Mouse (Mus musculus): ENCODE measurements around the gene Cox4i2. TPM values are rescaled to one million over a fixed set of nuclear protein-coding genes. Genes with fewer than 3 reads are reported as not detected.

Cox4i2 gene
- polyA plus RNA-seq, 1 experiment from 2014 or later, result 4.6 TPM

DNA sequence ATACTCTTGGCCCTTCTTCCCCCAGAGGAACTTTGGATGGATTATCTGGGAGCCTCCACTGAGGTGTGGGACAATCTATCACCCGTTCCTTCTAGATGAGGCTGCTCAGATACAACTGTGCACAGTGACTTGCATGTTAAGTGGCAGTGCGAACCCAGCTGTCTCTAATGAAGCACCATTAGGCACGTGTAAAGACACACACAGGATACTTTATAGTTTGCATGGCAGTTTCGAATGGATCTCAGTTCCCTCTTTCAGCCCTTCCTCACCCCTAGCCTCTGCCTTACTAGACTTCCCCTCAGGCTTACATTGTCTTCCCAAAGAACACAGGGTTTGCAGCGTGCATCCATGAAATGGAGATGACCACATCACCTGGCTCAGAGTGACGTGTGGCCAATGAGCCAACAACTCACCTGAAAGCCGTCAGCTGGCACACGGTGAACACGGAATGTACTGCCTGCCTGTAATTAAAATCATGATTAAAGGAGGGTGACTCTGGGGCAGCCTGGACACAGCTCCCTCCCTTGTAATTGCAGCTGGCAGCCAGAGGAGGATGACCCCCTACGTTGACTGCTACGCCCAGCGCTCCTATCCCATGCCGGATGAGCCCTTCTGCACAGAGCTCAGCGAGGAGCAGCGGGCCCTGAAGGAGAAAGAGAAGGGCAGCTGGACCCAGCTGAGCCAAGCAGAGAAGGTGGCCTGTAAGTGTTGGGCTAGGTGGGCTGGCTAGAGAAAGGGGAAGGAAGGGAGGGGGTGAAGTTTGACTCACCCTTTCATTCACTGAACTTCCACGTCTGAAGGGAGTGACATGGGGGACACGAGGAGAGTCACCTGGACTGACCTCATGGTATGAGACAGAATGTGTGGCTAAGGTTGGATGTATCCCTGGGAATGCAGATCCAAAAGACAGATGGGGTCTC is 2.8 kb downstream of the Cox4i2 start:
- H3K27ac ChIP-seq (ENCODE audit: low read depth, low read length), result no peak overlapping the region

DNA sequence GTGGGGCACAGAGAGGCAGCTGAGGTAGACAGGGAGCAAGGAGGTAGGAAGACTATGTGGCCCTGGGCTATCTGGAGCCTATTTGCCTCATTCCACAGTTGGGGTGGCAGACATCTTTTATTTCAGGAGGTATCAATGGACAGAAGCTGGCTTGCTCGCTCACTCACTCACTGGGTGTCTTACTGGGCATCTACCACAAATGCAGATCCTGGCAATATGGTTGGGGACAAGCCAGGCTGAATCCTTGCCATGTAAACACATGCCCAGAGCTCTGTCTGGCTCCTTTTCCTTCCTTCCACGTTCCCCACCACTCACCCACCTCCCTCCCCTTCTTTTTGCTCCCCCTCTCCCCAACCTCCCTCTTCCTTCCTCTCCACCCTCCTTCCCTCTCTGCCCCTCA is 3.5 kb downstream of the Cox4i2 start:
- DNase-seq (ENCODE audit: low spot score), result no peak
- no peak overlapping the region for H3K4me2 ChIP-seq (ENCODE audit: low read depth, low read length, severe bottlenecking)
- no peak overlapping the region for H3K4me3 ChIP-seq (ENCODE audit: low read depth, low read length)
- no peaks in the 10 kb centered on the region for H3K27me3 ChIP-seq (ENCODE audit: control insufficient read depth, insufficient read depth, low read length)
- ATAC-seq (replicated peaks; ENCODE audit: low FRiP score), result no peak
- H3K9ac ChIP-seq (ENCODE audit: low read length), result no peak overlapping the region
- H3K36me3 ChIP-seq (ENCODE audit: control insufficient read depth, insufficient read depth, low read length), result no peaks in the 10 kb centered on the region
- no peaks in the 10 kb centered on the region for H3K9me3 ChIP-seq (ENCODE audit: control insufficient read depth, low read length)
- WGBS, result 52% methylated on average over 2 of the region's 2 CpGs
- H3K27ac ChIP-seq (ENCODE audit: low read depth, low read length), result no peak overlapping the region
- peaks cover 4% of the 10 kb centered on the region; the same call in 1 of the 2 replicates for H3K4me1 ChIP-seq (replicated peaks; ENCODE audit: control insufficient read depth, insufficient read depth, low read length)

More for the DNA sequence above, 2.8 kb downstream of the Cox4i2 start:
- Histone ChIP-seq H3K27me3 (ENCODE audit: control insufficient read depth, insufficient read depth, low read length) (no peaks in the 10 kb centered on the region), H3K4me3 (ENCODE audit: low read depth, low read length) (no peak overlapping the region), H3K36me3 (ENCODE audit: control insufficient read depth, insufficient read depth, low read length) (no peaks in the 10 kb centered on the region), H3K9ac (ENCODE audit: low read length) (no peak overlapping the region), H3K9me3 (ENCODE audit: control insufficient read depth, low read length) (no peaks in the 10 kb centered on the region), H3K4me1 (replicated peaks; ENCODE audit: control insufficient read depth, insufficient read depth, low read length) (peaks cover 4% of the 10 kb centered on the region; the same call in 1 of the 2 replicates), H3K4me2 (ENCODE audit: low read depth, low read length, severe bottlenecking) (no peak overlapping the region)
- DNase-seq (ENCODE audit: low spot score) (no peak), ATAC-seq (replicated peaks; ENCODE audit: low FRiP score) (no peak)
- WGBS, result 66% methylated on average over 17 of the region's 17 CpGs

DNA sequence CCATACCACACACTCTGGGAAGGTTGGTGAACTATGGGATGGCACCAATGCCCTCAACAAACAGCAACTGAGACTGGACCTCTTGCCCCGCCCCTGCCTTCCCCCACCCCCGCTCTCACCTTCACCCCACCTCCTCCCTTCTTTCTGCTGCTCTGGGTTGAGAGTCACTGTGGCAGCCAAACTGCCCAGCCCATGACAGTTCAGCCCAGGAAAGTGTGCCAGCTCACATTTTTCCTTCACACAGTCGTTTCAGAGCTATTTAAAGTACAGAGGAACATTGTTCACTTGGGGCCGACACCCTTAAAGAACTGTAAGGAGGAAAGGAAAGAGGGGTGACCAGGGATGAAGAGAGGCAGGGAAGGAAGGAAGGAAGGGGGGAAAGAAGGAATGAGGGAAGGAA is 4.4 kb downstream of the Cox4i2 start:
- Histone ChIP-seq H3K9ac (ENCODE audit: low read length) (no peak overlapping the region), H3K4me3 (ENCODE audit: low read depth, low read length) (no peak overlapping the region), H3K4me2 (ENCODE audit: low read depth, low read length, severe bottlenecking) (no peak overlapping the region), H3K4me1 (replicated peaks; ENCODE audit: control insufficient read depth, insufficient read depth, low read length) (peaks cover 4% of the 10 kb centered on the region; the same call in 1 of the 2 replicates), H3K27ac (ENCODE audit: low read depth, low read length) (no peak overlapping the region), H3K9me3 (ENCODE audit: control insufficient read depth, low read length) (no peaks in the 10 kb centered on the region), H3K36me3 (ENCODE audit: control insufficient read depth, insufficient read depth, low read length) (no peaks in the 10 kb centered on the region), H3K27me3 (ENCODE audit: control insufficient read depth, insufficient read depth, low read length) (no peaks in the 10 kb centered on the region)
- WGBS, result 59% methylated on average over 4 of the region's 4 CpGs
- ATAC-seq (replicated peaks; ENCODE audit: low FRiP score), result no peak
- DNase-seq (ENCODE audit: low spot score), result no peak

DNA sequence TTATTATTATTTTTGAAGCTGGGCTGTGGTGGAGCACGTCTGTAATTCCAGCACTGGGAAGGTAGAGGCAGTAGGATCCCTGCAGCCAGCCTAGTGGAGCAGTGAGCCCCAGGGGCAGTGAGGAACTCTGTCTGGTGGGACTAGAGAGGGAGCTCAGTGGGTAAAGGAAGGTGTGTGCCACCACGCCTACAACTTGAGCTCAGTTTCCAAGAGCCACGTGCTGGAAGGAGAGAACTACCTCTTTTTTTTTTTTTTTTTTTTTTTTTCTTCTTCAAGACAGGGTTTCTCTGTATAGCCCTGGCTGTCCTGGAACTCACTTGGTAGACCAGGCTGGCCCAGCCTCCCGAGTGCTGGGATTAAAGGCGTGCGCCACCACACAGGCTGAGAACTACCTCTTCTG is 9.3 kb downstream of the Cox4i2 start:
- Histone ChIP-seq H3K27me3 (ENCODE audit: control insufficient read depth, insufficient read depth, low read length) (no peaks in the 10 kb centered on the region), H3K27ac (ENCODE audit: low read depth, low read length) (no peak overlapping the region), H3K4me1 (replicated peaks; ENCODE audit: control insufficient read depth, insufficient read depth, low read length) (peaks cover 6% of the 10 kb centered on the region; the same call in 1 of the 2 replicates), H3K4me3 (ENCODE audit: low read depth, low read length) (no peak overlapping the region), H3K9ac (ENCODE audit: low read length) (no peak overlapping the region), H3K36me3 (ENCODE audit: control insufficient read depth, insufficient read depth, low read length) (no peaks in the 10 kb centered on the region), H3K9me3 (ENCODE audit: control insufficient read depth, low read length) (no peaks in the 10 kb centered on the region), H3K4me2 (ENCODE audit: low read depth, low read length, severe bottlenecking) (no peak overlapping the region)
- no peak for DNase-seq (ENCODE audit: low spot score)
- ATAC-seq (replicated peaks; ENCODE audit: low FRiP score), result no peak
- WGBS, result 74% methylated on average over 6 of the region's 6 CpGs

DNA sequence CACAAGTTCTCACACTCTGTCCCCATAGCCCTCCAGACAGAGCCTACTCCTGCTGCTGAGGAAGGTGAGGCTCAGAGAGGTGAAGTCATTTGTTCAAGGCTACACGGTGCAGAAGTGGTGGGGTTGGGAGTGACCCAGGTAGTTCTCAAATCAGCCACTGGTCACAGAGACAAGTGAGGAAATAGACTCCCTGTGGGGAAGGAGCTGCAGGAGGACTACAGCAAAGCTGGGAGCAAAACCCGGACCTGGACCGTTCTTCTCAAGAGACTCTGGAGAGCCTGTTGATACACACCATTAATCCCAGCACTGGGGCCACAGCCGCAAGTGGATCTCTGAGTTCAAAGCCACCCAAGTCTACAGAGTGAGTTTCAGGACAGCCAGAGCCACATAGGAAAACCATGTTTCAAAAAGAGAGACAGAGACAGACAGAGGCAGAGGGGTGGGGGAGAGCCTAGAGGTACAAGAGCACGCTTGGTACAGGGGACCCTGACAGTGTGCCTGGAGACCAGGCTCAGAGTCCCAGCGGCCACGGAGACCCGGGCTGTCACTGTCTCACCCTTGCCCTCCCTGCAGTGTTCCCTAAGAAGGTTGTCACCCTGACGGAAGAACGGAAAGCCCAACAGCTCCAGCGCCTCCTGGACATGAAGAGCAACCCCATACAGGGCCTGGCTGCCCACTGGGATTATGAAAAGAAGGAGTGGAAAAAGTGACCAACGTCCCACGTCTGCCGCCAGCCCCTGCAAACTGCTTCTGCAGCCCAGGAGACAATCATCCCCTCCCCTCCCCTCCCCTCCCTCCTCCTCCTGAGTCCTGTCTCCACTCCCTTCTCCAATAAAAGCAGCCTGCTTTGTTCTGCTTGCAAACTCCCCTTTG is 10.4 kb downstream of the Cox4i2 start:
- H3K9ac ChIP-seq (ENCODE audit: low read length), result peak overlapping the region; percentile 27; the same call in 1 of the 2 replicates
- H3K4me2 ChIP-seq (ENCODE audit: low read depth, low read length, severe bottlenecking), result peak overlapping the region; percentile 43
- peak; percentile 50; the same call in 1 of the 2 replicates for ATAC-seq (replicated peaks; ENCODE audit: low FRiP score)
- DNase-seq (ENCODE audit: low spot score), result peak; percentile 67
- no peaks in the 10 kb centered on the region for H3K27me3 ChIP-seq (ENCODE audit: control insufficient read depth, insufficient read depth, low read length)
- 2% methylated on average over 14 of the region's 14 CpGs for WGBS
- peak overlapping the region; percentile 18; the same call in 1 of the 2 replicates for H3K27ac ChIP-seq (ENCODE audit: low read depth, low read length)
- peaks cover 6% of the 10 kb centered on the region; the same call in 1 of the 2 replicates for H3K4me1 ChIP-seq (replicated peaks; ENCODE audit: control insufficient read depth, insufficient read depth, low read length)
- 0 out of 2 replicates have a peak overlapping the region, but pooled peaks have one; percentile 3 for H3K4me3 ChIP-seq (ENCODE audit: low read depth, low read length)
- no peaks in the 10 kb centered on the region for H3K36me3 ChIP-seq (ENCODE audit: control insufficient read depth, insufficient read depth, low read length)
- no peaks in the 10 kb centered on the region for H3K9me3 ChIP-seq (ENCODE audit: control insufficient read depth, low read length)

DNA sequence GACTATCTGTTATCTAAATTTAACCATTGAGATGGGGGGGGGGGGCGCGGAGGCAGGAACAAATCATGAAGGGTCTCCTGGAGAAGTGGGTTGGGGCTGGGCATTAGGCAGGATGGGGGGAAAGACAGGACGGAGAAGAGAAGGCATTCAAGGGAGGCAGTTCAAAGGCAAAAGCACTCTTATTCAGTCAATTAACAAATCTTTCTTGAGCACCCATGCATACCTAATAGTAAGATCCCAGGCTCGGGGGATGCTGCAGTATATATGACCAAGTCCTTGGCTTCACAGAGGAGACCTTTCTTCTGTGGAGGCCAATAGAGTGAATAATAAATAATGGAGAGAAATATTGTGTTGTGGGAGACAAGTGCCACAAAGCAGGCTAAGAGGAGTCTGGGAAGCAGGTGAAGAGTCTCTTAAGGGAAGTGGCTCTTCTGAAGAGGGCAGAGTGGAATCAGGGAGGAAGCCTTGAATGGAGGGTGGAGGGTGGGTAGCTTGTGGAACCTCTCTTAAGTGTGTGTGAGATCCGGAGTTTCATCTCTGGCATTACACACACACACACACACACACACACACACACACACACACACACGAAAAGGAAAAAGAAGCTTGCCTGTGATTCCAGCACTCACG is 11.2 kb downstream of the Cox4i2 start:
- Histone ChIP-seq H3K27ac (ENCODE audit: low read depth, low read length) (no peak overlapping the region), H3K4me1 (replicated peaks; ENCODE audit: control insufficient read depth, insufficient read depth, low read length) (peaks cover 6% of the 10 kb centered on the region; the same call in 1 of the 2 replicates), H3K4me3 (ENCODE audit: low read depth, low read length) (0 out of 2 replicates have a peak overlapping the region, but pooled peaks have one; percentile 3), H3K9me3 (ENCODE audit: control insufficient read depth, low read length) (no peaks in the 10 kb centered on the region), H3K36me3 (ENCODE audit: control insufficient read depth, insufficient read depth, low read length) (no peaks in the 10 kb centered on the region), H3K9ac (ENCODE audit: low read length) (no peak overlapping the region), H3K4me2 (ENCODE audit: low read depth, low read length, severe bottlenecking) (peak overlapping the region; percentile 43; the same call in 1 of the 2 replicates), H3K27me3 (ENCODE audit: control insufficient read depth, insufficient read depth, low read length) (no peaks in the 10 kb centered on the region)
- ATAC-seq (replicated peaks; ENCODE audit: low FRiP score), result peak; percentile 31
- WGBS, result 21% methylated on average over 4 of the region's 7 CpGs
- peak; percentile 61 for DNase-seq (ENCODE audit: low spot score)

DNA sequence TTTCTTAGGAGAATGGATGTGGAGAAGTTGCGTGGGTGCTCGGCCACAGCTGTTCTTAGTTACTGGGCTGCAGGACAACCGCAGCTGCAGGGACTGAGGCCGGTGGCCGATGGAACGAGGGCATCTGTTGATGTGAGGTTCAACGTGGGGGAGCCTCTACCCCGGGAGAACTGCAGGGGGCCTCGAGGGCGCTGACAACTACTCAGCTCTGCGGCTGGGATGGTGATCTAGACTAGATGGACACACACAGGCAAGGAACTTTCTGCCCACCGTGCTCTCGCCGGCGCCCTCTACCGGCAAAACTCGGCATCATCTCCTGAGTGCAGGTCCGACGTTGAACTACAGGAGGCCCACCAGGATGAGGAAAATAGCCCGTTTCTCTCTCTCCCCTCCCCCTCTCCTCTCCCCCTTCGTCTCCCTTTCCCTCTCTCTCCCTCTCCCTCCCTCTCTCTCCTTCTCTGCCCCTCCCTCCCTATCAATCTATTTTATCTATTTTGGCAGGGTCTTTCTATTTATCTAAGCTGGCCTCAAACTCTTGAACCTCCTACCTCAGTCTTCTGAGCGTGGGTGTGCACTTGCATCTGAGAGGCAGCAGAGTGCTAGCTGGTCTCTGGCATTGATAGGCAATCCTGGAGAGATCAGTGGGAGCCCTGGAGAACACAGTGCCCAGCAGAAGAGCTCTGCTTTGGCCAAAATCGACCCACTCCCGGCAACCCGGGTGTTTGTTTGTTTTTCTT is 12.6 kb downstream of the Cox4i2 start:
- WGBS, result 22% methylated on average over 25 of the region's 25 CpGs
- no peak overlapping the region for H3K27ac ChIP-seq (ENCODE audit: low read depth, low read length)
- peaks cover 6% of the 10 kb centered on the region; the same call in 1 of the 2 replicates for H3K4me1 ChIP-seq (replicated peaks; ENCODE audit: control insufficient read depth, insufficient read depth, low read length)

More for the DNA sequence above, 12.6 kb downstream of the Cox4i2 start:
- ATAC-seq (replicated peaks; ENCODE audit: low FRiP score) (peak; percentile 63), DNase-seq (ENCODE audit: low spot score) (peak; percentile 95)
- Histone ChIP-seq H3K9ac (ENCODE audit: low read length) (no peak overlapping the region), H3K36me3 (ENCODE audit: control insufficient read depth, insufficient read depth, low read length) (no peaks in the 10 kb centered on the region), H3K4me2 (ENCODE audit: low read depth, low read length, severe bottlenecking) (no peak overlapping the region), H3K4me3 (ENCODE audit: low read depth, low read length) (no peak overlapping the region), H3K27me3 (ENCODE audit: control insufficient read depth, insufficient read depth, low read length) (no peaks in the 10 kb centered on the region), H3K9me3 (ENCODE audit: control insufficient read depth, low read length) (no peaks in the 10 kb centered on the region)
